Mouse (Mus musculus) large intestine, adult 2 months (tissue): ENCODE measurements around the gene Spr. TPM values are rescaled to one million over a fixed set of nuclear protein-coding genes. Genes with fewer than 3 reads are reported as not detected.
"Not testable (repeated sequence)": the region's sequence is repeated elsewhere in the genome, so short reads cannot be mapped to it uniquely, and the experiment has no call there.

Source experiments
- DNase-seq: peaks from one replicate; pipeline ENCODE4 v3.0.0-alpha.2; 2012; ENCODE audit warnings: low read depth, low spot score
- WGBS: fragments of 180-500 bp; shearing (Covaris S2); methylation state at CpG from one replicate; pipeline ENCODE4 v1.1.7; 2018; 5-methylcytosine and 5-hydroxymethylcytosine counted together
- polyA plus RNA-seq: library from polyadenylated mRNA; depleted of rRNA; stranded (reverse); fragments of >200 nt; gene quantifications from 2 replicates; pipeline ENCODE4 v1.2.3, GENCODE M21; 2012; rRNA removed

Spr gene
- polyA plus RNA-seq, 1 experiment, result 38.7 TPM

DNA sequence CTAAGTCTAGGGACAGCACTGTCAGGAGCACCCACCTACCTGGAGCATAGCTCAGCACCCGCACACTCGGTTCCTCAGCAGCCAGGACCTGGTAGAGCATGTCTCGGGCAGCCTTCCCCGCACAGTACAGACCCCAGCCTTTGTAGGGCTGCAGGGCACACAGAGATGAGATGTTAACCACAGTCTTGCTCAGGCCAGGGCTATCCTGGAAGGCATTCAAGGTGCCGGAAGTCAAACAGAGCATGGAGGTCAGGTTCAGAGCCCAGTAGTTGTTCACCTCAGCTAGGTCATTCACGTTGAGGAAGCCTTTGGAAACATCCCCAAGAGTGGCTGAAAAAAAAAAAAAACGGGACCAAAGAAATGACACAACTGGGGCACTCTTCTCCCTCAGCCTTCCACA, 782 bp downstream of the Spr start:
- not testable (repeated sequence) for DNase-seq
- 40% methylated on average over 7 of the region's 7 CpGs for WGBS

DNA sequence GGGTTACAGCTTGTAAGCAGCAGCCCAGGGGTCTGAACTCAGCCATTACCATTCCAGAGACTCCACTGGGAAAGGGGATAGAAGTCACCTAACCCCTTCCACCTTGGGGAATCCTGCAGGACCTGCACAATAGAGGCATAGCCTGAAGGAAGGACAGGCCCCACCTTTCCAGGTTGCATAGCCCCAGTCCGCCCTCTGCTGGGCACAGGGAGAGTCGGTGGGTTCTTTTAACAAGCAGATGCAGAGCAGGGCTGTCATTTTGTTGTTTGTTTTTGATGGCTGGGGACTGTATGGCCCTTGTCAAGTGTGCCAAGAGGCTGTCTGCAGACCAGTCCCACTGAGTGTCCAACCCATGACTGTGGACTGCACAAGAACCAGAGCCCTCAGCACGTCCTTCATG, 4.8 kb downstream of the Spr start:
- 43% methylated on average over 3 of the region's 3 CpGs for WGBS
- not testable (repeated sequence) for DNase-seq

DNA sequence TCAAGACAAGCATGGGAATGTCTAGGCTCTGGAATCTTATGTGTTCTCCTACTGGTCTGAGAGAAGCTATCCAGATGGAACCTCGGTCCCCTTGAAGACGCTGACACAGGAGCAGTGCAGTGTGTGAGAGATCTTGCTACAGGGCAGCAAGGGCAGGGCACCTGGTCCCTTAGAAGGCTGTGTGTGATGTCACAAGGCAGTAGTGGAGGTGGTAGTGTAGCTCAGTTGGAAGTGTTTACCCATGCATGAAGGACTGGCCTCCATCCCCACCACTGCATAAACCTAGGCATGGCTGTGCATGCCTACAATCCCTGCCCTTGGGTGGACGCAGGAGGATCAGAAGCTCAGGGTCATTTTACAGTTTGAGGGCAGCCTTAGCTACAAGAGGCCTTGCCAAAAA, 5.3 kb downstream of the Spr start:
- DNase-seq, result not testable (repeated sequence)
- WGBS, result 88% methylated on average over 3 of the region's 3 CpGs

DNA sequence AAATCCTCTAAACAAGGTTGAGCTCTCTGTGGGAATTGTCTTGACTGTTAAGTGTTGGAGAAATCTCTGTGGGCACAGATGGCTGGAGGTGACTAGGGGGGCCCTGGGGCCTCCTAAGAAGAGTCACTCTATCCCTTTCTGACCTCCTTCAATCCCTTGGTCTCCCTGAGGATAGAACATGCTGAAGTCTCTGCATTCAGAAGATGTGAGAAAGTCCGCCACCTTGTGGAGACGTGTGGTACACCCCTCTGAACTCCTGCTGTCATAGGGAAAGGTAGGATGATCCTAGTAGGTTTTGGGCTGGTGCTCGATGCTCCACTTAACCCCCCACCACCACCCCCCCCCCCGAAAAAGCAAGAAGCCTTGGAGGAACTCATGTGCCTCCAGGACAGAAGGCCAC, 5.9 kb downstream of the Spr start:
- peak; percentile 38 for DNase-seq
- 3% methylated on average over 4 of the region's 4 CpGs for WGBS

DNA sequence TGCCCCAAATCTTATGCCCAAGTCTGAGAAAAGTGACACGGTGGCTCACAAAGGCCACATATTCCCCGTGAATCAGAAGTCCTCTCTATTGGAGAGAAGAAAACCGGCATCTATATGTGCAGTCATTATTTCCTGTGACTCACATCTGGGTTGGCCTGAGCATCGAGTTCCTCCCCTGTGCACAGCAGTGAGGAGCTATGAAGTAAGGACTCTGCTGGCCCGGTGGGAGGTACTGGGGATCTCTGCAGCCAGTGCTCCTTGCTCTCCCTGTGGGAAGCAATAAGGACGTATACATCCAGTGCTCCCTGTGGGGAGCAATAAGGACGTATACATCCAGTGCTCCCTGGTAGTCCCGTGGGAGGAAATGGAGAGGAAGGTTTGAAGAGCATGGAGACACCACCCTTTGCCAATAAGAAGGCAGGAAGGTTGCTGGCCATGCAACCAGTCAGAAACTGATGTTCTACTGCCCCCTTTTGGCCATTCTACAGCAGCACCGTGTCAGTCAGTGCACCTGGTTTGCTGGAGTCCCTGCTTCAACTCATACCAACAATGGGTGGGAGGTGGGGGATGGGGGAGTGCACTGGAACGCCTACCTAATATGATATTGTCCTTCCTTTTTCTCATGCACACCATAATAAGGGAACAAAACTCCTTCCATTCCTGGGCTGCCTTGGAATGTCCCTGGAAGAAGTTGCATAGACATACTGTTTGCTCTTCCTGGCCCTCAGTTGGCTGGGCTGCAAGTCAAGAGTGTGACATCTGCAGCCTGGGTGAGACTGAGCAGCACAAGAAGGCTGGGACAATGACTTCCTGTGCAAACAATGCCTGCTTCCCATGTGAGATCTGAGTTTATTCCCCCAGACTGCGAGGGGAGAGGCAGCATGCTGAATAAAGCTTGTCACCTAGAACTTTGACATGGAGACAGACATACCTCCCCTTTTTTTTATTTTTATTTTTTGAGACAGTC, 19.7 kb downstream of the Spr start:
- 31% methylated on average over 11 of the region's 11 CpGs for WGBS
- peak; percentile 28 for DNase-seq

DNA sequence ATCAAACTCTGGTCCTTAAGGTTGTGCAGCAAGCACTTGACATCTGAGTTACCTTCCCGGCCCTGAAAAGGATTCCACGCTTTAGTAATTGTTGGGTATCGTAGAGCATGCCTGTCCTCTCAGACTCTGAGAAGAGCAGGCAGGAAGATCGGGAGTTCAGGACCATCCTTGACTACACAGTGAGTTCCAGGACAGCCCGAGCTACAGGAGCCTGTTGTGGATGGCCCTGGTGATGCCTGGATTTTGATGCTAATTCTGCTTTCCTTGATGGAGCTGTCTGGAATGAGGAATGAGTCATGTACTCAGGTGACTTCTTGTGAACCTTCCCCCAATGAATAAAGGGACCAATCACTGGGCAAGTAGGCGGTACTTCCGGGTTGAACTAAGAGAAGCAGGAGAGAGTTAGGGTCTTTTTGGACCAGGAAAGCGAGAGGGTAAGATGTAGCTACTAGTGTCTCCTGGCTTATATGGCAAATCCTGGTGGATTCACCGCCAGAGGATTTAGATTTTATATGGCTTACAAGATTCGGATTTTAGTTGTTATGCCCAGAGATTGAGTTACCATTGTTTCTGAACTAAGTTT, 32.4 kb downstream of the Spr start:
- DNase-seq, result no peak
- 85% methylated on average over 10 of the region's 10 CpGs for WGBS

DNA sequence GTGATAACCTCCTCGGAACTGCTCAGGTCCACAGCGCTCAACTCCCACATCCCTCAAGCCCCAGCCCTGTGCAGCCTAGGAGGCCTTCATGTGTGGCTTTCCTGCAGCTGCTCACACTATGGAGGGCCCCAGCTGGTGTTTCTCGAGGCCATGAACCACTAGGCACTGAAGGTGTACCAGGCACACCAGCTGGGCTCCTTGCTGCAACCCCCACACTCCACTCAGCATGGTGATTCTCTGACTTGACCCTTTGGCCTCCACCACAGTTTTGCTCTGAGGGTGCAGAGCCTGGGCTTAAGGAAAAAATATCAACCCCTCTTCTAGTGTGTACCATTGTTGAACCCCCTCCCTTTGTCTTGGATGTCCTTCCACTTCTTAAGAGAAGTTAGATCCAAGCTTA, 34.2 kb downstream of the Spr start:
- no peak for DNase-seq
- WGBS, result 84% methylated on average over 3 of the region's 3 CpGs

DNA sequence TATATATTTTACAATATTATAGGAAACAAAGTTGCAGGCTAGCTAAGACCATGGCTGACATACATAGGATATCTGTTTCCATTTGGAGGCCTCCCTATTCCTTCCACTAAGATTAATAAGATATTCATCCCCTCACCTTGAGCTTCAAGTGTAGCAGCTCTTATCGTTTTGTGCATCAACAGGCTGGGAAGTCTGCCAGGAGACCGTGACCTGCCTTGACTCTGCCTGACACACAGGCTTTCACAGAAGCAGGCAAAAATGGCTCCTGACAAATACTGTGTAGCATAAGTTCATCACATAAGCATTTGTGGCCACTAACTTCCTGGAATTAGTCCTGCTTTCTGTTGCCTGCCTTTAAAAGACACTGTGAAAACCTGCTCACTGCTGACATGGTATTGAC, 41.1 kb downstream of the Spr start:
- DNase-seq, result no peak
- WGBS, result 33% methylated on average over 2 of the region's 2 CpGs

DNA sequence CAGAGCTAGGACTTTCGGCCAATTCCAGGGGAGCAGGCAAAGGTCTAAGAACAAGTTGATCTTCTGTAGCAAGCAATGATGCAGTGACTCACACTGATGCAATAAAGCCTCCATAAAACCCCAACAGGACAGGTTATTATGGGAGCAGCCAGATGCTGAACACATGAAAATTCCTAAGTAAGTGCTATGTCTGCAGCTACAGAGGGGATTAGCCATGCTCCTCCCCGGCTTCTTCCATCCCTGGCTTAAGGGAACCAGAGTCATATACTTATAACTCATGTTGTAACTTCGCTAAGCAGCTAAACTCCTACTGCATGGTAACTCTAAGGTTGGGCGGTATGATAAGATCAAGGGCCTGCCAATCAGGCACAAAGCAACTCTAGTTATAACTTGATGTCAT, 50.1 kb downstream of the Spr start:
- 21% methylated on average over 4 of the region's 4 CpGs for WGBS

DNA sequence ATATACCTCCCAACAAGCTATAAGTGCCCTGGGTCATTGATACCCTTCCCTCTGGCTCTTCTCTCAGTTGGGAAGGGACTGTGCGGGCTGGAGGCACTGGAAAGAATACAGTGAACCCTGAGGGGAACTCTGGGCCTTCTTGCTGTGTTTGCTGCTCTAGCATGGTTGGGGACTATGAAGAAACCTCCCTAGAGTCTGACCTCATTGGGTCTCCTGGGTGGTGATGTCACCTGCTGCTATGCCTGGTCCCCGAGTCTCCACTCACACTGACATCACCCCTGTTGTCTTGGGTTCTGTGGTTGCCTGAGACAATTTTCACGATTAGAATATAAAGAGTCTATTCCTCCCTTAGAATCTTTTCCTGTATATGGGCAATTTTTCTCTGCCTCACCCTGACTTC, 50.9 kb downstream of the Spr start:
- whole genome bisulfite sequencing, result 58% methylated on average over 3 of the region's 3 CpGs
- no peak for DNase-seq

More for the DNA sequence above, 50.1 kb downstream of the Spr start:
- DNase-seq, result peak; percentile 52

Other genes with a start within 250 kb of the Spr start
- 6.9 and 7.5 TPM in 2 replicates for gene Exoc6b, start 68.3 kb downstream of the Spr start, polyA plus RNA-seq
- not detected in 2 replicates for gene Emx1, start 49.7 kb upstream of the Spr start, polyA plus RNA-seq
- 1.2 and 1.3 TPM in 2 replicates for gene Sfxn5, start 195.7 kb upstream of the Spr start, polyA plus RNA-seq
- 3.3 and 4.0 TPM in 2 replicates for gene Rab11fip5, start 236.9 kb upstream of the Spr start, polyA plus RNA-seq